Mouse (Mus musculus) kidney, embryonic 14.5 days (tissue): ENCODE data around the gene Dmrt3. TPM values are rescaled to one million over a fixed set of nuclear protein-coding genes. Genes with fewer than 3 reads are reported as not detected.

Source experiments
- ATAC-seq: fragments of 200-750 bp; cut with Nextera tagmentation; 2 replicates; pipeline ENCODE4 v1.8.0; 2017; ENCODE audit warnings: moderate number of reproducible peaks, mild to moderate bottlenecking, moderate TSS enrichment, moderate library complexity; ENCODE audit not compliant: low FRiP score, low TSS enrichment
- H3K27ac ChIP-seq: fragments of 300-500 bp; sonication (generic); 2 replicates; pipeline ENCODE4 v1.5.1; 2014; ENCODE audit warnings: low read depth, mild to moderate bottlenecking, low read length, moderate library complexity, mixed read lengths
- H3K27me3 ChIP-seq: fragments of 300-500 bp; sonication (generic); 2 replicates; pipeline ENCODE4 v1.6.1; 2014; ENCODE audit warnings: mild to moderate bottlenecking, low read length; ENCODE audit not compliant: control insufficient read depth, insufficient read depth
- H3K36me3 ChIP-seq: fragments of 300-500 bp; sonication (generic); 2 replicates; pipeline ENCODE4 v1.6.1; 2014; ENCODE audit warnings: low read length, mixed read lengths; ENCODE audit not compliant: control insufficient read depth, insufficient read depth
- H3K4me1 ChIP-seq: fragments of 300-500 bp; sonication (generic); 2 replicates; pipeline ENCODE4 v1.6.1; 2014; ENCODE audit warnings: low read length, mixed read lengths; ENCODE audit not compliant: control insufficient read depth, insufficient read depth
- H3K4me2 ChIP-seq: fragments of 300-500 bp; sonication (generic); replicated peaks from 2 replicates; pipeline ENCODE4 v1.6.1; 2014; ENCODE audit warnings: low read depth, mild to moderate bottlenecking, low read length
- H3K4me3 ChIP-seq: fragments of 300-500 bp; sonication (generic); 2 replicates; pipeline ENCODE4 v1.5.1; 2014; ENCODE audit warnings: mild to moderate bottlenecking, low read length
- H3K9ac ChIP-seq: fragments of 300-500 bp; sonication (generic); 2 replicates; pipeline ENCODE4 v1.6.1; 2014; ENCODE audit warnings: low read depth, mild to moderate bottlenecking, low read length, moderate library complexity
- H3K9me3 ChIP-seq: fragments of 300-500 bp; sonication (generic); 2 replicates; pipeline ENCODE4 v1.6.1; 2016; ENCODE audit warnings: low read length; ENCODE audit not compliant: control insufficient read depth
- WGBS: fragments of 180-500 bp; shearing (Covaris S2); extraction: QIAGEN DNeasy Blood & Tissue Kit; methylation state at CpG from one replicate; pipeline ENCODE4 v1.1.7; 2014; 5-methylcytosine and 5-hydroxymethylcytosine counted together
- polyA plus RNA-seq: library from polyadenylated mRNA; unstranded; fragments of >200 nt; fragmentation: Nextera tagmentation; extraction: Ambion mirVana; gene quantifications from 2 replicates; pipeline ENCODE4 v1.2.1, GENCODE M21; 2014

The Dmrt3 gene
- polyA plus RNA-seq, 1 experiment from 2014 or later, result not detected

DNA sequence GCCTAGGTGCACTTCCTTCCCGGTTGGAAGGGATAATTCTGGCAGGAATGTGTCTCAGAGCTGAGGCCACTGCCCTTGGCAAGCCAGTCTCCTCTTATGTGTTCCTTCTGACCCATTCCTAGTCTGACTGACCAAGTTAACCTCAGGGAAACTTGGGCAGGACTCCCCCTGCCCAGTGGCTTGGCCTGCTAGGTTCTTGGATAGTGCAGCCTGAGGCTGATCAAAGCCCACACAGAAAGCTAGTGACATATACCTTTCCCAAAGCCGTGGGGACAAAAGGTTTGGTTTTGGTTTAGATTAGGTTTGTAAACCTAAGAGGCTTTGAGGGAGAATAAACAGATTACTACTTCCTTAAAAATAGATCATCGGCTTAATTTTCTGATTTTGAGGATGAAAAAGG lies 37.0 kb downstream of the Dmrt3 start:
- Histone ChIP-seq H3K4me3 (no peak overlapping the region), H3K9ac (no peak overlapping the region), H3K27me3 (peaks cover 7% of the 10 kb centered on the region), H3K4me1 (no peaks in the 10 kb centered on the region), H3K4me2 (no peak overlapping the region), H3K27ac (no peak overlapping the region), H3K9me3 (no peaks in the 10 kb centered on the region), H3K36me3 (no peaks in the 10 kb centered on the region)
- no peak for ATAC-seq
- WGBS, result 76% methylated on average over 3 of the region's 3 CpGs

DNA sequence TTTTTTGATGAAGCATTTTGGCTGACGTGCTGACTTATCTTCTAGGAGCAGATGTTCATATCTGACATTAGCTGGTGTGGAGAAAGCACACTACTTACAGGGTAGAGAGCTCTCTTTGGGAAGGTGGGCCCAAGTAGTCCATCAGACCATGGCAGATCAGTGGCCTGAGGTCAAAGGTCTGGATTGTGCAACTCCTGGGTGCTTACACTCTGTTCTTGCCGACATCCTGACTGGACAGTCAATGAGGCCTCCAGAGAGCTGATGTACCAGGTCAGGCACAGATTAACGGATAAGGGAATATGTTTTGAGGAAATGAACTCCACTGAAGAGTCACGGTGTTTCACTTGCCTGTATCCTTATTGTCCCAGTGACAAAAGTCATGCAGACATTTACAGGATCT lies 38.6 kb downstream of the Dmrt3 start:
- Histone ChIP-seq H3K4me1 (no peaks in the 10 kb centered on the region), H3K4me3 (no peak overlapping the region), H3K27me3 (peaks cover 7% of the 10 kb centered on the region), H3K4me2 (no peak overlapping the region), H3K36me3 (no peaks in the 10 kb centered on the region), H3K9ac (no peak overlapping the region), H3K9me3 (no peaks in the 10 kb centered on the region), H3K27ac (no peak overlapping the region)
- ATAC-seq, result no peak
- WGBS, result 60% methylated on average over 4 of the region's 4 CpGs

DNA sequence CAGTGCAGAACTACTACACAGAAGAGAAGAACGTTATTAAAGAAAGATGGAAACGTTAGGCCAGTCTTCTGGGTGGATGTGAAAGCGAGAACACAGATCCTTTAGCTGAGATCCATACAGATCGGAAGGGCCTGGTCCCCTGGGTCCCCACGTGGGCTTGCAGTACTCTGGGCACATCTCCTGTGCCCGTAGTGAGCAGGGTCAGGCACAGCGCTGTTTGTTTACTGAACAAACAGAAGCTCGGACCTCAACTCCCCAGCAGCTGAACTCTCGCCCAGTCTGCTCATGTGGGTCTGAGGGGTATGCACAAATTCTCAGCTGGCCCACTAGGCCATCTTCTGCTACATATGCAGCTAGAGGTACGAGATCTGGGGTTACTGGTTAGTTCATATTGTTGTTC lies 40.4 kb downstream of the Dmrt3 start:
- Histone ChIP-seq H3K27ac (no peak overlapping the region), H3K4me1 (no peaks in the 10 kb centered on the region), H3K9ac (no peak overlapping the region), H3K4me3 (no peak overlapping the region), H3K36me3 (no peaks in the 10 kb centered on the region), H3K27me3 (peaks cover 13% of the 10 kb centered on the region), H3K9me3 (no peaks in the 10 kb centered on the region), H3K4me2 (no peak overlapping the region)
- ATAC-seq, result no peak
- WGBS, result 51% methylated on average over 10 of the region's 10 CpGs

DNA sequence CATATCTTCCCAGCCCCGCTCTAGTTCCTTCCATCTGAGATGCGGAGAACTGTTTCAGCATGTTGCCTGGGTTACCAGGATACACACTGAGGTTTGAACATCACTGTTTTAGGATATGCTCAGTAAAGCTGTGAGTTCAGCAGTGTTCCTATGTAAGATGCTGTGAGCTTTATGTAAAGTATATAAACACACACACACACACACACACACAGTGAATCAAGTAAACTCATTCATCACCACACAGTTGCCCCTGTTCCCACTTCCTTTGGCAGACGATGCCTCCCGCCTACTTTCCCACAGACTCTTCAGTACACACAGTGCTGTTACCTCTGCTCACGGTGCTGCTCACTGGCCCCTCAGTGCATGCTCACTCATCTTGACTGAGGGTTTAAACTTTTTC lies 42.5 kb downstream of the Dmrt3 start:
- no peak for ATAC-seq
- no peak overlapping the region for H3K4me2 ChIP-seq
- H3K4me1 ChIP-seq, result no peaks in the 10 kb centered on the region
- H3K36me3 ChIP-seq, result no peaks in the 10 kb centered on the region
- H3K27me3 ChIP-seq, result peaks cover 10% of the 10 kb centered on the region
- WGBS, result 77% methylated on average over 5 of the region's 5 CpGs
- H3K9me3 ChIP-seq, result no peaks in the 10 kb centered on the region
- H3K9ac ChIP-seq, result no peak overlapping the region
- H3K4me3 ChIP-seq, result no peak overlapping the region
- no peak overlapping the region for H3K27ac ChIP-seq

DNA sequence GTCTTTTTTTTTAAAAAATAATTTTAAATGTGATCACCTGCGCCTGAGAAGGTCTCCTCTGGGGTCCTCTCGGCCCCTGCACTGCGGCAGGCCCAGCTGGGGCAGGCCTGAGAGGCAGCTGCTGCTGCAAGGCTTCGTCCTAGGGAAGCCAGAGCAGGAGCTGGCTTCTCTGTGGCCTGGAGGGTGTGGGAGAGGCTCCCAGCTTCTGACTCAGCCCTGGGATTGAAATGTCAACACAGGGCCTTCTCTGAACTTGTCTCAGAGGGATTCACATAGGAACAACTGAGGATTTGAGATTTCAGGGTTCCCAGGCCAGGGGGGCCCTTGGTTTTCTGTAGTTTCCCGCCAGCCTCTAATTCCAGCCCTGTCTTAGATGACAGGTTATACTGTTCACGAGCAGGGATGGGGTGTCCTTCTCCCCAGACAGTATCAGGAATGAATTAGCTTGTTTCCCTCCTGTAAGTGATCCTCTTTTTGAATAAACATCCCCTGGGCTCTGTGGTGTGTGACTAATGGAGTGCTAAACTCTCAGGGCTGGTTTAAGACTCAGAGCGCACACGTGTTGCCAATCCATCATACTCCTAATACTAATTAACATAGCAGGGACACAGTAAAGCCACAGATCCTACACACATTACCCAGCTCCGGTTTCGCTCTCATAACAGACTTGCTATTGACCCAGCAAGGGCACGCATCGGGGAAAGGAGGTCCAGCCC lies 44.1 kb downstream of the Dmrt3 start:
- no peaks in the 10 kb centered on the region for H3K9me3 ChIP-seq
- no peak overlapping the region for H3K4me2 ChIP-seq
- H3K4me3 ChIP-seq, result no peak overlapping the region
- peaks cover 20% of the 10 kb centered on the region for H3K27me3 ChIP-seq
- ATAC-seq, result peak; percentile 86
- H3K4me1 ChIP-seq, result no peaks in the 10 kb centered on the region
- no peak overlapping the region for H3K9ac ChIP-seq
- WGBS, result 28% methylated on average over 12 of the region's 12 CpGs
- H3K27ac ChIP-seq, result no peak overlapping the region
- H3K36me3 ChIP-seq, result no peaks in the 10 kb centered on the region

DNA sequence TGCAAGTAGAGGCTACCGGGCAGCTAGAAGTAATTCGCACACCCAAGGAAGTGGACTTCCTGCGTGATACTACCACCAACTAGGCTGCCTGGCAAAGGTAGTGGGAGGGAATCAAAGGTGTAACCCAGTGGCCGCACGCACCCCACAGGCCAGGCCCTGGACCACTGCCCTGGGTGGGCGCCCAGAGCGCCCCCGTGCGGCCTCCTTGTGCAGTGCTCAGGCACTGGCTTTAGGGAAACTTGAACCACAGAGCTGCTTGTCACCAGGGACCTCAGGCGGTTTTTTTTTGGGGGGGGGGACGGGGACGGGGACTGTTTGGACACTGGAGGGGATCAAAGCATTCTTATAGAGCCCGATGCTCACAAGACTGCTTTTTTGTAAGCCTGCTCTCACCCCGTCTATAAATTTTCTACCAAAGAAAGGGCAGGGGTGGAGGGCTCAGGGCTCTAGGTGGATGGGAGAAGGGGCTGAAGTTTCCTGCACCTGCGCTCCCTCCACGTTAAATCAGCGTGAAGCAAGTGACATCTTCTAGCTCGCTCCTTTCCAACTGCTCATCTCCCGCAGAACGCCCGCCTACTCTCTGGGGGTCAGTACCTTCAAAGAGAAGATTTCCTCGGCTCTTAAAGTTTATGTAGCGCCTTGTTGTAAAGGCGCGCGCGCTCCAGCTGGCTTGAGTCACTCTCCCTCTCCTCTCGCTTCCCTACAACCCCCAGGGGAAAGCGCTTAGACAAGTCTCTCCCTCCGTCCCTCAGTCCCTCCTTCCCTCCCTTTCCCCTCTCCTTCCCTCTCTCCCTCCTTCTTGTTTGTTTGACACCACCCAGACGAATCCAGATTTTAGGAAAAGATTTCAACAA lies 55.6 kb downstream of the Dmrt3 start:
- no peak overlapping the region for H3K4me3 ChIP-seq
- 0 out of 2 replicates have a peak, but pooled peaks cover 3% of the 10 kb centered on the region for H3K4me1 ChIP-seq
- H3K9ac ChIP-seq, result no peak overlapping the region
- no peak overlapping the region for H3K4me2 ChIP-seq
- peaks cover 76% of the 10 kb centered on the region for H3K27me3 ChIP-seq
- 1% methylated on average over 31 of the region's 31 CpGs for WGBS
- H3K9me3 ChIP-seq, result no peaks in the 10 kb centered on the region
- H3K27ac ChIP-seq, result no peak overlapping the region
- no peaks in the 10 kb centered on the region for H3K36me3 ChIP-seq
- 0 out of 2 replicates have a peak, but pooled peaks have one; percentile 60 for ATAC-seq

DNA sequence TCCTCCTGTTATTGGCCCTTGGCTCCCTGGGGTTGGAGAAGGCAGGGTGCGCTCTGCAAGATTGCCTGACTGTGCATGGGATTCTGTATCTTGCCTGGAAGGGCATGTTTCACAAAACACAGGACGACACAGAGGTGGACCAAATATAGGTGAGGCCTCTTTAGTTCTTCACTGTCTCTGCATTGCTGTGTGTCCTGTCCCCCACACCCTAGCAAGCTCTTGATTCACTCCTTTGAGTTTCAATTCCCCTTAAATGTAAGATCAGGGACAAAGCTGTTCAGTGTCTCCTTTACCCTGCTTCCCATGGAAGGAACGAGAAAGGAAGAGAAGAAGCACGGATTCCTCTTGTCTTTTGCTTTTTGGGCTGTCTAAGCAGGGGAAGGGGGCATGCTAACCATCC lies 57.7 kb downstream of the Dmrt3 start:
- Histone ChIP-seq H3K9me3 (no peaks in the 10 kb centered on the region), H3K36me3 (no peaks in the 10 kb centered on the region), H3K4me3 (no peak overlapping the region), H3K27ac (no peak overlapping the region), H3K9ac (no peak overlapping the region), H3K27me3 (peaks cover 92% of the 10 kb centered on the region), H3K4me2 (no peak overlapping the region), H3K4me1 (0 out of 2 replicates have a peak, but pooled peaks cover 6% of the 10 kb centered on the region)
- ATAC-seq, result no peak
- whole genome bisulfite sequencing, result 11% methylated on average over 4 of the region's 4 CpGs

- Histone ChIP-seq H3K27me3 (peaks cover 99% of the 10 kb centered on the region), H3K4me1 (0 out of 2 replicates have a peak, but pooled peaks cover 6% of the 10 kb centered on the region), H3K4me2 (no peak overlapping the region), H3K36me3 (no peaks in the 10 kb centered on the region), H3K9ac (no peak overlapping the region), H3K9me3 (no peaks in the 10 kb centered on the region), H3K4me3 (no peak overlapping the region), H3K27ac (no peak overlapping the region)
- ATAC-seq, result no peak
- WGBS, result 0% methylated on average over 3 of the region's 3 CpGs
Observed at GRCm38 (mm10) chr19:25669593-25670248, 59.6 kb downstream of the Dmrt3 start.
